Mouse (Mus musculus): ENCODE data around the gene Trim2.

The Trim2 gene

DNA sequence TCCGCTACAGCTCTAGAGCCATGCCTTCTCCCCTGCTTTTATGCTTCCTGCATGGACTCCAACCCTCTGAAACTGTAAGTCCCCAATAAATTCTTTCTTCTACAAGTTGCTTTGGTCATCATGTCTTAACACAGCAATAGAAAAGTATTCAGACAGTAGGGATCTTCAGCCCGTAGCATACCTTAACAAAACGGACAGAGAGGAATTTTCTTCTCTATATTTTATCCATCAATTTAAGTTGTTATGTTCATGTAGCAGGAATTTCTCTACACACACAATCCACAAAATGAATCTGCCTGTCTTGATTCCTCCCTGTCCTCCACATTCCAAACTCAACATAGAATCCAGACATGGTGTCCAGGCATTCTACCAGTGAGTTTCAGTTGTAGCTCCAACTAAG, at the start of gene Trim2:
Trim2 (minus strand) TSS at position 101 of the 400 bp plus-strand sequence.
- in situ Hi-C loops (cut with MseI, MboI) = loop anchor here in 1 of 2 experiments (5.0 kb wide), 1 partner anchor 129 kb away; no protein-coding TSS in a partner anchor

- in situ Hi-C loops (cut with MseI, MboI) = loop anchor here in 1 of 2 experiments (10.0 kb wide), 1 partner anchor 189 kb away; no protein-coding TSS in a partner anchor
These were observed 49.4 kb upstream of the Trim2 start for GRCm38 (mm10) chr3:84355930-84356689.

- in situ Hi-C loops (cut with MseI, MboI) = loop anchor here in 1 of 2 experiments (10.0 kb wide), 1 partner anchor 192 kb away; no protein-coding TSS in a partner anchor
These were observed 45.8 kb upstream of the Trim2 start for GRCm38 (mm10) chr3:84352353-84353034.

DNA sequence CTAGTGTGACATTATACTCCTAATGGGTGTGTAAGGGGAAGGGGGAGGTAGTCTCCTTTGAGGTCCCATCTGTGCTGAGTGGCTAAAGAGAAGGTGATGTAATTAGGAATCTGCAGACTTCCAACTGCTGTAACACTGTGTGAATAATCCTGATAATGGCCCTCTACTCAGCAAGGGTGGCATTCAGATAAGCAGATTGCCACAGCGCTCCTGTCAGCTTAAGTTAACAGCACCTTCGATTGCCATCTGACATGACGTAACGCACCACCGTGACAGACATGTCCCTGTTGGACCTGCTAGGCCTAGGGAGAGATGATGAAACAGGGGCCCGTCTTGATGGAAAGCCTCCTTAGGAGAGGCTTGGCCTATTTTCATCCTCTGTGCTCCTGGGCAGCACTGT, 43.6 kb upstream of the Trim2 start:
- in situ Hi-C loops (cut with MseI, MboI) = loop anchor here in 1 of 2 experiments (10.0 kb wide), 1 partner anchor 194 kb away; no protein-coding TSS in a partner anchor

GRCm38 (mm10) chr3:84349771-84350170, 43.1 kb upstream of the Trim2 start:
- in situ Hi-C loops (cut with MseI, MboI) = loop anchor here (10.0 kb wide), 1 partner anchor 195 kb away; no protein-coding TSS in a partner anchor

DNA sequence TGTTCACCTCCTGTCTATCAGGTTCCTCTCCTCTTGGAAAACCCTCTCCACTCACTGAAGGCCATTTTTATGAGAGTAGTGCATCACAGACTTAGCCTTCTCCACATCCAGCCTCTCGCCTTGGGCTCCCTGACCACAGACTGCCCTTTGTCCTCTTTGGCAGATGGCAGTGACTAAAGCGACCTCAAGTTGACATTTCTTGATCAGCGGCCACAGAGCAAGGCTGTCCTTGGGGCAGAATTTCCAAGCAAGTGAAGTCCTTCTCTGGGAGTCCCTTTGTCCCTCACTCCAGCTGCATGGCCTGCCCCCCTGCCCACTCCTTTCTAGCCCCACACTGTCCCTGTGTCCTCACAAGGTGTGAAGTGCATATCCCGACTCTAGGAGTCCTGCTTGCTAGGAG, 40.7 kb upstream of the Trim2 start:
- in situ Hi-C loops (cut with MseI, MboI) = loop anchor here in 1 of 2 experiments (10.0 kb wide), 1 partner anchor 197 kb away; no protein-coding TSS in a partner anchor

GRCm38 (mm10) chr3:84346456-84347150, 39.9 kb upstream of the Trim2 start:
- in situ Hi-C loops (cut with MseI, MboI) = loop anchor here in 1 of 2 experiments (10.0 kb wide), 1 partner anchor 198 kb away; no protein-coding TSS in a partner anchor

DNA sequence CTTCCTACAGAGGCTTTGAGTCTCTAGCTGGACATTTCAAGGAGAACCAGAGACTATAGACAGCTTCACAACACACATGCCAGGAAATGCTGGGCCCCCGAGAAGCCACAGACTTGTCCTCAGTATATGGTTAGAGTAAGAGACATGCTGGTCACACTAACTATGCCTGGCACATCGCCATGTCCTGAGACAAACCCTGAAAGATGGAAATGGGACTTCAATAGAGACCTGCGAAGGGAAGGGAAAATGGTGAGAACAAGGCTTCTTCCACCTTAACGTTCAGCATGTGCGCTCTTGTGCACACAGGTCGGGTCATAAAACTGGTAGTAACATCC, 38.9 kb upstream of the Trim2 start:
- in situ Hi-C loops (cut with MseI, MboI) = loop anchor here in 1 of 2 experiments (10.0 kb wide), 1 partner anchor 199 kb away; no protein-coding TSS in a partner anchor

DNA sequence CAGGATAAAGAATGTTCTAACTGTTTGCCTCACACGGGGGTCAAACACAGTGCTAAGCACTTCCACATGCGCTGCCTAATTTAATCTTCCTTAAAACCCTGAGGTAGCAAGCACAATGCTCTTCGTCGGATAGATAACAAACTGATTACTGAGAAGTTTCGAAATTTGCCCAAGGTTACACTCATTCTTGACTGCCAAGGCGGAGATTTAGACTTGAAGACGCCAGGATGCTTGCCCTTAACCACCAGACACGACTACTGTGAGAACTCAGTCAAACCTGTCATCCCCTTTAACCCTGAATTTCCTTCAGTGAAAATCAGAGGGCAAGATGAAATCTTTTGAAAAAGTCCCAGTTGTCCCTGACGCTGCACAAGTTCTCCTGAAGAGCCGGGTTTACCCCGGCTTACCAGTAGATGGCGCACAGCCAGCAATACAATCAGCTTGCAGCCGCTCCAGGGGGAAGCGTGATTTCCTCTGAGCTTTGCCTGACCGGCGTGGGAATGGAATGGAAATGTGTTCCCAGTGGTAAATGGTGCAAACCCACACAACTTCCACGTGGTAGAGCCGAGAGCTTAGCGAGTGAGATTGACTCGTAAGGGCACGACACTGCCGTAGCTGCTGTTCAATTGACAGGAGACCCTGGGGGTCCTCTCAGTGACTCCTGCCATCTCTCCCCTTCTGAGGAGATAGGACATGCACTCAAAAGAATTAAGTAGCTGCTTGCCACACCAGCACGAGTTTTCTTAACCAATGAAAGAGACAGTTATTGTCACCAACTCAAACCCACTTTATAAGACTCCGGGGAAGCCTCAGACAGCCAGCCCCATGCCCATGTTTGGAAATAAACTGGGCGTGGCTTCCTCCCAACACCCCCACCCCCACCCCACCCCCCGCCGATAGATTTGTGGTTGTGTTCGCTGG, 38.3 kb upstream of the Trim2 start:
- in situ Hi-C loops (cut with MseI, MboI) = loop anchor here in 1 of 2 experiments (10.0 kb wide), 1 partner anchor 200 kb away; no protein-coding TSS in a partner anchor

DNA sequence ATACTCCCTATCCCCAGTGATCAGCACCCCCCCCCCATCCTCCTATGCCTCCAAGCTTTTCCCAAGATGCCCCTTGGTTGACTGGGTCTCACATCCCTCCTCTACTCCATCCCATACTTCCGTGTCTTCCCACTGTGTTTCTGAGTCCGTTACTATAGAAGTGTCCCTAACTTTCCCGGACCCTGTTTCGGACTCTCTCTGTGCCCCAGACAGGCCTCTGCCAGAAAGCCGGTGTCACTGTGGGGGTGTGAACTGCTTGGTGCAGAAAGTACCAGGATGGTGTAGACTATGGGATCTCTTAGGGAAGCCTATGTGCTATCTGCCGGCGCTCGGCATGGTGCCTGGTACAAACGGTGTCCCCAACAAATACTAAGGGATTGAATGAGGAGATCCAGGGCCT, 36.4 kb upstream of the Trim2 start:
- in situ Hi-C loops (cut with MseI, MboI) = loop anchor here in 1 of 2 experiments (10.0 kb wide), 1 partner anchor 202 kb away; no protein-coding TSS in a partner anchor

DNA sequence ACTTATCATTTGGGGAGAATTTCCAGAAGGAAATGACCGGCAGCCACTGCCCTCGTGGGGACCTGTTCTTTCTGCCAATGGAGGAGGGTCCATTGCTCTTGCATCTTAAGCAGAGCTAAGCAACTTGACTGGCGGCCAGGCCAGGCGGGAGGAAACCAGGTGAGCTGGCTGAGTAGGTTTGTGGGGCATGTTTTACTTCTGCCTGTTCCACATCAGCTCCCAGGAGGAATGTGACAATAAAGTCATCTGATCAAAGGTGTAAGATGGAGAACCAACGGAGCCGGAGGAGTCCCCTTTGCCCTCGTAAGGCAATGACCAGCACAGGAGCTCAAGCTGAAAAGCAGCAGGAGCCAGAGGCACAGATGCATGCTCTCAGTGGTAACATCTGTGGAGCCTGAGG, 35.1 kb upstream of the Trim2 start:
- in situ Hi-C loops (cut with MseI, MboI) = loop anchor here in 1 of 2 experiments (10.0 kb wide), 1 partner anchor 203 kb away; no protein-coding TSS in a partner anchor

DNA sequence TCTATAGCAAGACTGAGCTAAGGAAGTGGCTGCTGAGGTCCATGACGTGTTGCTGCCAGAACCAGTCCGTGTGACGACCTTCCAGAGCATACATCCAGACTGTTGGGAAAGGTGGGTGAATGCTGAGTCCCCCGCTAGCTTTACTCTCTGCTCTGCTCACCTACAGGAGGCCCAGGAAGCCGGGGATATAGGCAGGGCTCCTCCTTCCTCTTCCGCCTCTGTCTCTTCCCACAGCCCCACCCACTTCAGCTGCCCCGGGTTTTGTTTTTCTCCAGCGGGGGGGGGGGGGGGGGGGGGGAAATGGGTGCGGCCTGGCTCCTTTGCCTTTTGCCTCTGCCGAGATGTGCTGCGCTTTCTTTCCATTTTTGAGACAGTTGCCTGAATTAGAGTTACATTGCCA, 30.9 kb upstream of the Trim2 start:
- in situ Hi-C loops (cut with MseI, MboI) = no loop called here

DNA sequence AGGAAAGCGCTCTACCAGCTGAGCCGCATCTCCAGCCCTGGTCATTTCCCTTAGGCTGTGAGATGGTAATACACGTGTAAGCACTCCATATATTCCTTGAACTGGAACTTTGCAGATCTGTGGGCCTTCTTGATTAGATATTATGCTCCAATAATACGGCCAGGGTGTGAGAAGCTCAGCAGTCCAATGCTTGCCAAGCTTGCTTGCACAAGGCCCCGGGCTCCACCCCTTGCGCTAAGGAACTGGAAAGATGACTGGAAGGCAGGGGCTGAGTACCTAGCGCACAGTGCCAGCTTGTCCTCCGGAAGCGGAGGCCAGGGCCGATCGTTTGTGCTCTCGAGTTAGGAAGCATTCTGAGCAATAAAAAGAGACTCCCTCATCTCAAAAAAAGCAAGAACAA, 29.7 kb upstream of the Trim2 start:
- in situ Hi-C loops (cut with MseI, MboI) = no loop called here

DNA sequence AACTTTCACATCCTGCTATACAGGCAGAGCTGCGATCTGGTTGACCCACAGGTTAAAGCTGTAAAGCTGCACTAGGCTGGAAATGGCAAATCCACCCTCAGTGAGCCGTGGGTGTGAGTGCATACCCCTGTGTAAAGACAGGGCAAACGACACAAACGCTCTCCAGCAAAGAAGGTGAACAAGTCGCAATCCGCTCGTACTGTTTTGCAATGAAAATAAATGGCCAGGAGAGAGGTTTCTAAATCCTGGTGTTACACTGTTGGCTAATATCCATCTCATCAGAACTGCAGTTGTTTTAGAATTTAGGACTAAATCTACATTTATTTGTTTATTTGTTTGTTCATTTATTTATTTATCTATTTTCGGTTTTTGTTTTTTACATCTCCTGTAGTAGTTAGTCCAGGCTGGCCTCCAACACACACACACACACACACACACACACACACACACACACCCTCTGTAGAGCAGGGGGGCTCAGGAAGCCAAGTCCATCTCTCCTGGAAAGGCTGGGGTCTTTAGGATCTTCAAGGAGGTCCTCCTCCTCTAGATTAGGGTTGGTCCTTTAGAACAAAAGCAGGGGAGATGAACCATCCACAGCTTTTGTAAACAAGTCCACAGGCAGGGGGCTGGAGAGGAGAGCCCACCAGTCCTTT, 28.9 kb upstream of the Trim2 start:
- in situ Hi-C loops (cut with MseI, MboI) = no loop called here

DNA sequence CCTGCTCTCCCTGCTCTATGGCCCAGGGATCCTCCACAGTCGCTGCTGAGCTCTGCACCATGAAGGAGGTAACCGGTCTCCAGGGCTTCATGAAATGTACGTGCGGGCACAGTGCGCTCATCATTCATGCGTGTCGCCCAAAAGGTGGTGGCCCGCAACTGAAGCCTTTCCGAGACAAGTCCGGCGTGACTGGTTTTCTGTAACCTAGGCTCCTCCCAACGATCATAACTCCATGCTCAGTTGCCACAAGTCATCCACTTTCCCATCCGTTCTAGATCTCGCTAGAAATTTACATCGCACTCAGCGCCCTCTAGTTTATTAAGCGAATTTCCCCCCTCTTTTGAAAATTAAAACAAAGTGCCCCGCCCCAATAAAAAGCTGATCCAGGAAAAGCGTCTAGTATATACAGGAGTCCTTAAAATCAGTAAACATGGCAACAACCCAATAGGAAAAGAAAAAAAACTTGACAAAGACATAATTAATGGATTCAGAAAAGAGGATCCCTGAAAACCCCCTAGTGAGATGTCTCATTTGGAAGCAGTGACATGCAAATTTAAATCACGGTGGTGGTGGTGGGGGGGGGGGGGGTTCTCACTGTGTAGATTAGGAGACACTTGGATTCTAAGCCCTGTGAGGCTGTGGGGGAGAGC, 28.2 kb upstream of the Trim2 start:
- in situ Hi-C loops (cut with MseI, MboI) = no loop called here

GRCm38 (mm10) chr3:84333400-84334349, 27.0 kb upstream of the Trim2 start:
- in situ Hi-C loops (cut with MseI, MboI) = no loop called here

DNA sequence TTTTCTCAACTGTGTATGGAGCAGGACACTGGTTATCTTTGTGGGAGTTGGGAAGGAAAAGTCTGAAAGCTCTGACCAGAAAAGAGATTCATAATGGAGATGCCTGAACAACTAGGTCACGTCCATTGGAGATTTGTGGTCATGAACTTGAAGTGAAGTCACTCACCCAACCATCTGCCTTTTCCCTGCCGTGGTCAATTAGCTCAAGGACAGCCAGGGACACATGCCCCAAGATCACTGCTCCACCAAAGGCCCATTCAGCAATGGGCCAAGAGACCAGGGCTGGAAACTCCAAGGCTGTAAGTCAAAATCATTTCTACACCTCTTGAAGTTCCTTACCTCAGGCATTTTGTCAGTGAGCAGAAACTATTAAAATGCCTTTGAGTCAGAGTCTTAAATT, 23.5 kb upstream of the Trim2 start:
- in situ Hi-C loops (cut with MseI, MboI) = no loop called here

- in situ Hi-C loops (cut with MseI, MboI) = no loop called here
These were observed 18.3 kb upstream of the Trim2 start for GRCm38 (mm10) chr3:84324967-84325441.

All from mouse trophoblast stem cell (cell line).